Mouse (Mus musculus) neural tube, embryonic 14.5 days (tissue): Measurements from ENCODE around the gene Cysrt1. TPM values are rescaled to one million over a fixed set of nuclear protein-coding genes. Genes with fewer than 3 reads are reported as not detected.
A peak's percentile ranks its signal among the peaks of the same experiment; 100 is the strongest.
"Not testable (repeated sequence)": the region's sequence is repeated elsewhere in the genome, so short reads cannot be mapped to it uniquely, and the experiment has no call there.

Source experiments
- ATAC-seq: fragments of 200-750 bp; cut with Nextera tagmentation; 2 replicates; pipeline ENCODE4 v1.8.0; 2017; ENCODE audit warnings: low read depth, mild to moderate bottlenecking, moderate TSS enrichment, moderate library complexity
- H3K27ac ChIP-seq: fragments of 300-500 bp; sonication (generic); 2 replicates; pipeline ENCODE4 v1.5.1; 2014; ENCODE audit warnings: low read depth, mild to moderate bottlenecking, control low read depth, low read length, moderate library complexity, mixed read lengths
- H3K27me3 ChIP-seq: fragments of 300-500 bp; sonication (generic); 2 replicates; pipeline ENCODE4 v1.6.1; 2014; ENCODE audit warnings: low read length; ENCODE audit not compliant: control insufficient read depth, insufficient read depth
- H3K36me3 ChIP-seq: fragments of 300-500 bp; sonication (generic); 2 replicates; pipeline ENCODE4 v1.6.1; 2014; ENCODE audit warnings: low read length, mixed read lengths; ENCODE audit not compliant: control insufficient read depth, insufficient read depth
- H3K4me1 ChIP-seq: fragments of 300-500 bp; sonication (generic); 2 replicates; pipeline ENCODE4 v1.6.1; 2014; ENCODE audit warnings: low read length; ENCODE audit not compliant: control insufficient read depth, insufficient read depth
- H3K4me2 ChIP-seq: fragments of 300-500 bp; sonication (generic); 2 replicates; pipeline ENCODE4 v1.6.1; 2014; ENCODE audit warnings: mild to moderate bottlenecking, low read depth, low read length, control low read depth
- H3K4me3 ChIP-seq: fragments of 300-500 bp; sonication (generic); 2 replicates; pipeline ENCODE4 v1.5.1; 2014; ENCODE audit warnings: low read depth, low read length, control low read depth, mixed read lengths
- H3K9ac ChIP-seq: fragments of 300-500 bp; sonication (generic); replicated peaks from 2 replicates; pipeline ENCODE4 v1.6.1; 2014; ENCODE audit warnings: low read depth, mild to moderate bottlenecking, control low read depth, low read length, mixed read lengths
- H3K9me3 ChIP-seq: fragments of 300-500 bp; sonication (generic); 2 replicates; pipeline ENCODE4 v1.6.1; 2016; ENCODE audit warnings: low read length; ENCODE audit not compliant: control insufficient read depth
- WGBS: fragments of 180-500 bp; shearing (Covaris S2); extraction: QIAGEN DNeasy Blood & Tissue Kit; methylation state at CpG from one replicate; pipeline ENCODE4 v1.1.7; 2014; 5-methylcytosine and 5-hydroxymethylcytosine counted together
- polyA plus RNA-seq: library from polyadenylated mRNA; unstranded; fragments of >200 nt; fragmentation: Nextera tagmentation; extraction: Ambion mirVana; gene quantifications from 2 replicates; pipeline ENCODE4 v1.2.1, GENCODE M21; 2014

Gene Cysrt1
- polyA plus RNA-seq, 1 experiment from 2014 or later, result 0.33 TPM

DNA sequence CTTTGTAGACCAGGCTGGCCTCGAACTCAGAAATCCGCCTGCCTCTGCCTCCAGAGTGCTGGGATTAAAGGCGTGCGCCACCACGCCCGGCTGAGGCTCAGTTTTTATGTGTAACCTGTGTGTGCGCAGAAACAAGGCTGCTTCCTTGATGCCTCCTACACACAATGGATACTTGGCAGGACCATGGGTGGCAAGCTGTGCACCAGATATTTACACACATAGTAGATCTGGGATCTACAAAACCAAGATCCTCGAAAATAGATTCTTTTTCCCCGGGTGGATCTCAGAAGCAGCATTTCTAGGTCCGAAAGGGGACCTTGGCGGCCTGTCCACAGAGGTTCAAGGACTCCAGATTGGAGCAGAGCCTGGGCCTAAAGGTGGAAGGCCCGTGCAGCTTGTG is 19.6 kb upstream of the Cysrt1 start:
- H3K27ac ChIP-seq, result peak overlapping the region; percentile 68; the same call in 1 of the 2 replicates
- H3K9ac ChIP-seq, result peak overlapping the region; percentile 68
- ATAC-seq, result peak; percentile 2
- no peaks in the 10 kb centered on the region for H3K9me3 ChIP-seq
- H3K36me3 ChIP-seq, result no peaks in the 10 kb centered on the region
- H3K4me2 ChIP-seq, result peak overlapping the region; percentile 99
- peak overlapping the region; percentile 71 for H3K4me3 ChIP-seq
- peaks cover 38% of the 10 kb centered on the region for H3K4me1 ChIP-seq
- WGBS, result 48% methylated on average over 12 of the region's 12 CpGs
- H3K27me3 ChIP-seq, result no peaks in the 10 kb centered on the region

DNA sequence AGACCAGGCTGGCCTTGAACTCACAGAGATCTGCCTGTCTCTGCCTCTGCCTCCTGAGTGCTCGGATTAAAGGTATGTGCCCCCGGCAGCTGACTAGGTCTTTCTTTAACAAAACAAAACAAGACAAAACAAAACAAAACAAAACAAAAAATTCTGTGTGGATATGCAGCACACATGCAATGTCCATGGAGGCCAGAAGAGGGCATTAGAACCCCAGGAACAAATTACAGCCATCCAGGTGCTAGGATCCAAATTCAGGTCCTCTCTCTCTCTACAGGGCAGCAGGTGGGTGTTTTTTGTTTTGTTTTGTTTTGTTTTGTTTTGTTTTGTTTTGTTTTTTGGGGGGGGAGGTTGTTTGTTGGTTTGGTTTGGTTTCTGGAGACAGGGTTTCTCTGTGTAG is 16.6 kb upstream of the Cysrt1 start:
- Histone ChIP-seq H3K4me3 (no peak overlapping the region), H3K9ac (no peak overlapping the region), H3K27me3 (no peaks in the 10 kb centered on the region; the same call in 1 of the 2 replicates), H3K9me3 (no peaks in the 10 kb centered on the region), H3K27ac (no peak overlapping the region), H3K36me3 (no peaks in the 10 kb centered on the region), H3K4me2 (no peak overlapping the region), H3K4me1 (peaks cover 20% of the 10 kb centered on the region)
- 56% methylated on average over 2 of the region's 2 CpGs for WGBS
- ATAC-seq, result no peak

DNA sequence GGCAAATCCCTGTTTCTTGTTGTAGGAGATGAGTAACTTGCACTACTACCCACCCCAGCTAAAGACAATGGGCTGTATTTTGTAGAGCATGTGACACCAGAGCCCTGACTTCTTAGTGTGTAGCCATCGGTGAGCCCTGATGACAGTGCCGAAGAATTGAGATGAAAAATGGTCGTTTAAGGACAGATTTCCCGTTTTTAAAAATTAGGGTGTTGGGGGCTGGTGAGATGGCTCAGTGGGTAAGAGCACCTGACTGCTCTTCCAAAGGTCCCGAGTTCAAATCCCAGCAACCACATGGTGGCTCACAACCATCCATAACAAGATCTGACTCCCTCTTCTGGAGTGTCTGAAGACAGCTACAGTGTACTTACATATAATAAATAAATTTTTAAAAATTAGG is 15.0 kb upstream of the Cysrt1 start:
- not testable (repeated sequence) for H3K27me3 ChIP-seq, H3K4me2 ChIP-seq, H3K4me3 ChIP-seq, ATAC-seq, H3K9me3 ChIP-seq, H3K36me3 ChIP-seq, H3K27ac ChIP-seq, H3K9ac ChIP-seq
- WGBS, result 92% methylated on average over 5 of the region's 5 CpGs
- H3K4me1 ChIP-seq, result peaks cover 12% of the 10 kb centered on the region

DNA sequence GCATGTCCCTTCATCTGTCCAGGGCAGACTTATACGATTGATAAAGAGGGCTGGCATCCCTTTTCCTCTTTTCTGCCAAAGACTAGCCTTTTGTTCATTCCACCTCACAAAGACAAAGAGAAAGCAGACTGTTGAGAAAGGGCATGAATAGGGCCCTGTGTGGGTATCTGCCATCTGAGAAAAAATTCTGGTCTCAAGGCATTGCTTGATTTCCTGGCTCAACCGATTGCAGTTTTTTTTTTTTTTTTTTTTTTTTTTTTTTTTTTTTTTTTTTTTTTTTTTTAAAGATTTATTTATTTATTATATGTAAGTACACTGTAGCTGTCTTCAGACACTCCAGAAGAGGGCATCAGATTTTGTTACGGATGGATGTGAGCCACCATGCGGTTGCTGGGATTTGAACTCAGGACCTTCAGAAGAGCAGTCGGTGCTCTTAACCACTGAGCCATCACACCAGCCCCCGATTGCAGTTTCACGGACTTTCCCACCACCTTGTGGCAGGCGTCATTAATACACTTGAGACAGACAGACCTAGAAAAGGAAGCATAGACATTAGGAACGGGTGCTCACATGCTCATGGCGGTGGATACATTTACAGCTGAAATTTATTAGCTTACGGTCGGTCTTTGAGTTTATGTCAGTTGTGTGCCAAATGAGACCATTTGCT is 14.3 kb upstream of the Cysrt1 start:
- H3K27me3 ChIP-seq, ATAC-seq, H3K27ac ChIP-seq, H3K9me3 ChIP-seq, H3K36me3 ChIP-seq: not testable (repeated sequence)
- WGBS, result 53% methylated on average over 11 of the region's 12 CpGs
- H3K4me2 ChIP-seq, result peak overlapping the region; percentile 99
- H3K4me3 ChIP-seq, result peak overlapping the region; percentile 98
- H3K9ac ChIP-seq, result peak overlapping the region; percentile 80; the same call in 1 of the 2 replicates
- peaks cover 12% of the 10 kb centered on the region for H3K4me1 ChIP-seq

DNA sequence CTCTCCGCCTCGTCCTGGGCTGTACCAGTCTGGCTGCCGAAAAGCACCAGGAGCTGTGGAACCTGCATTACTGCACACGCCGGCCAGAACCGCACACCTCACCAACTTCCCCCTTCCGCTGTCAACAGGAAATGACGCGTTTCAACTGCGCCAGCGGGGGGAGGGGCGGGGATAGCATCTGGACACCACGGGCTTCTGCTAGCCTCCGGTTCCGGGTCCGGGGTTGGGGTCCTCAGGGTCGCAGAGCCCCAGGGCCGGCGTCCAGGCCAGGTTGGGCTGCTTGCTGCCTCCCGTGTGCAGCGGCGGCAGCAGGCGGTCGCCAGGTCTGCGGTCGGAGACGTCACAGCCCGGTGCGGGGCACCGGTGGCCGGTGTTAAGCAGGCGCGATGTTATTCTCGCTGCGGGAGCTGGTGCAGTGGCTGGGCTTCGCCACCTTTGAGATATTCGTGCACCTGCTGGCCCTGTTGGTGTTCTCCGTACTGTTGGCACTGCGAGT is 13.1 kb upstream of the Cysrt1 start, which contains the start of gene Tmem203:
Tmem203 (plus strand) TSS at position 156 of the 496 bp plus-strand sequence.
- WGBS, result 0% methylated on average over 38 of the region's 39 CpGs
- no peaks in the 10 kb centered on the region for H3K9me3 ChIP-seq
- H3K9ac ChIP-seq, result peak within 1 kb of the TSS; percentile 80

DNA sequence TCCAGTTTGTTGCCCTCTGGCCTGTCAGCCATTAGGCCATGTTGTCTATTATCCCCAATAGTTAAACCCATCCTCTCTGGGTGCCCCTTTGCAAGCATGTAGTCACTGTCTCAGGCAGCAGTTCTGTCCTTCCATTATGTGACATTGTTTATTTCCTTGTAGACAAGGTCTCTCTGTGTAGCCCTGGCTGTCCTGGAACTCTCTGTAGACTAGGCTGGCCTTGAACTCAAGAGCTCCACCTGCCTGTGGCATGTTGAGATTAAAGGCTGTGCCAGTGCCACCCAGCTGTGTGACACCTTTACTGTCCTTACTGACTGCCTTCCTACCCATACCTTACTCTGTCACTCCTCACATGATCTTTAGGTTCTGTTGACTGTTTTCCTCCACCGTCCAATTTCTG is 10.1 kb upstream of the Cysrt1 start:
- H3K4me1 ChIP-seq, result peaks cover 12% of the 10 kb centered on the region
- no peaks in the 10 kb centered on the region for H3K9me3 ChIP-seq
- no peak overlapping the region for H3K9ac ChIP-seq
- H3K27me3 ChIP-seq, result no peaks in the 10 kb centered on the region; the same call in 1 of the 2 replicates
- ATAC-seq, result no peak
- no peak overlapping the region for H3K4me2 ChIP-seq
- 94% methylated on average over 1 of the region's 1 CpGs for WGBS
- H3K36me3 ChIP-seq, result peaks cover 11% of the 10 kb centered on the region; the same call in 1 of the 2 replicates
- H3K27ac ChIP-seq, result no peak overlapping the region
- H3K4me3 ChIP-seq, result no peak overlapping the region

More for the DNA sequence above, 13.1 kb upstream of the Cysrt1 start, which contains the start of gene Tmem203:
- H3K27ac ChIP-seq, result peak within 1 kb of the TSS; percentile 76
- H3K27me3 ChIP-seq, result no peaks in the 10 kb centered on the region; the same call in 1 of the 2 replicates
- peaks cover 12% of the 10 kb centered on the region for H3K4me1 ChIP-seq
- peak within 1 kb of the TSS; percentile 98 for H3K4me3 ChIP-seq
- peak; percentile 90 for ATAC-seq
- peaks cover under 1% of the 10 kb centered on the region; the same call in 1 of the 2 replicates for H3K36me3 ChIP-seq
- H3K4me2 ChIP-seq, result peak within 1 kb of the TSS; percentile 99

DNA sequence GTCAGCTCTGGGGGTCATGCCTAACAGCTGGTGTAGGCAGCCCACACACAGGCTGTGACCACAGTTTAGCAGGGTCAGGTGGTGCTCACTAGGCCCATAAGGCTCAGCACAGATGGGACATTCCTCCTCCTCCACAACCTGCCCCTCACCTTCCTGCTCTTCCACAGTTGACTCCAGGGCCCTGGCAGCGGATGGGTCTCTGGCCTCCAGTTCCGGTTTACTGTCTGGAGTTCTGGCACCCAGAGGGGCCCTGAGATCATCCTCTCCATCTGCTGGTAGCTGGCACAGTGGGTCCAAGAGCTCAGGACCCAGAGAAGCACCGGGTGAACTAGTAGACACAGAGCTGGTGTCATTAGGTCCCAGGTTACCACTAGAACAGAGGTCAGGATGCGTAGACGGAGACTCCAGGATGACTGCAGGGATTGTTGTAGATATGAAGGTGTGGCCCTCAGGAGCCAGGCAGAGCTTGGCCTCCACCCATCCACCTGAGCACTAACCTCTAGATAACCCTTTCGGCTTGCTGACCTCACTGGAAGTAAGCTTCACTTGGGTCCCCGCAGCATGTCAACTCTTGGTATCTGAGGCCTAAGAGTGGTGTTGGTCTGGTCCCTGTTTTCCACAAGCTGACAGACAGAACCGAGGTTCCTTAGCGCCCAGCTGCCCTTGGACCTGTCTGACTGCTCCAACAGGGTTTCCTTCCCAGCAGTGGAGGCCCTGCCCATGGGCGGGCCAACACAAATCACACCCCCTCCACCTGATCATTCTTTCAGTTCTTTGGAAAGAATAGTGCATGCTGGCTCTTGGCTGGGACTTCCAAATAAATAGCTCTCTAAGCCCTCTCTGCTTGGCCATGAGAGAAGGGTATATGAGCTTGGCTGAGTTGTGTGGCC is 4.2 kb upstream of the Cysrt1 start, which contains the start of gene AL732309.1:
AL732309.1 (minus strand) TSS at position 681 of the 890 bp plus-strand sequence.
- H3K9me3 ChIP-seq, result no peaks in the 10 kb centered on the region
- H3K27ac ChIP-seq, result no peak within 1 kb of the TSS
- H3K9ac ChIP-seq, result no peak within 1 kb of the TSS
- H3K36me3 ChIP-seq, result peaks cover 18% of the 10 kb centered on the region
- H3K4me1 ChIP-seq, result peaks cover 3% of the 10 kb centered on the region; the same call in 1 of the 2 replicates
- 93% methylated on average over 10 of the region's 10 CpGs for WGBS
- H3K4me2 ChIP-seq, result no peak within 1 kb of the TSS
- ATAC-seq, result no peak
- H3K27me3 ChIP-seq, result no peaks in the 10 kb centered on the region
- H3K4me3 ChIP-seq, result no peak within 1 kb of the TSS

DNA sequence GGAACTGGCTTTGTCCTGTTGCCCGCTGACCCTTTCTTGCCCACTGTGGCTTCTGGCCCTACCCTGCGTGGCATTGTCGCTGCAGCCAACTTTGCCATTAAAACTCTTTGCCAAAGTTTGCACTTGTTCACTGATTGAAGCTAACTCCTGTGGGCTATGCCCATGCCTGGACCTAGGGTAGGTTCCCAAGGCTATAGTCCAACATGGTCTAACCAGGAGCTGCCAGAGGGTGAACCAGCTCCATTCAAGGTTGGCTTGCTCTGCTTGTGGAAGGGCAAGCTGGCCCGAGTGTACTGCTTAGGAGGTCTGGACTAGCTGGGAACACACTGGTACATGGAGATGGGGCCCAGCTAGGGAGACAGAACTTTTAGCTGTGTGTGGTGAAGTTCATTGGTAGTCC is 1.9 kb upstream of the Cysrt1 start:
- H3K9ac ChIP-seq, result no peak overlapping the region
- no peaks in the 10 kb centered on the region for H3K27me3 ChIP-seq
- no peak overlapping the region for H3K27ac ChIP-seq
- H3K9me3 ChIP-seq, result no peaks in the 10 kb centered on the region
- no peak overlapping the region for H3K4me2 ChIP-seq
- peaks cover 5% of the 10 kb centered on the region; the same call in 1 of the 2 replicates for H3K4me1 ChIP-seq
- ATAC-seq, result no peak
- H3K4me3 ChIP-seq, result no peak overlapping the region
- 91% methylated on average over 4 of the region's 4 CpGs for WGBS
- H3K36me3 ChIP-seq, result peaks cover 11% of the 10 kb centered on the region
